Mouse (Mus musculus) testis, adult 10 weeks (tissue): Measurements from ENCODE around the gene Evi5l. TPM values are rescaled to one million over a fixed set of nuclear protein-coding genes. Genes with fewer than 3 reads are reported as not detected.

Experiments
- polyA plus RNA-seq: library from polyadenylated mRNA; stranded (reverse); fragments of 350-450 nt; fragmentation: Illumina TruSeq; extraction: RNeasy Lipid Tissue Mini Kit (QIAGEN cat#74804); gene quantifications from one replicate; pipeline ENCODE4 v1.2.3, GENCODE M21; 2014; ENCODE audit warnings: low read depth, low replicate concordance

Evi5l gene
- polyA plus RNA-seq, result 19.4 TPM

GRCm38 (mm10) chr8:4165852-4166751 is at the start of gene Evi5l:
Gene Evi5l, plus strand, starts transcription at chr8:4166567.

GRCm38 (mm10) chr8:4133798-4134197 is 32.6 kb upstream of the Evi5l start, which contains the start of gene Cd209g:
Gene Cd209g, plus strand, starts transcription at chr8:4134098.

GRCm38 (mm10) chr8:4216791-4217621 is 50.6 kb downstream of the Evi5l start, which contains the start of gene Prr36:
Gene Prr36, minus strand, starts transcription at chr8:4217459.

GRCm38 (mm10) chr8:4226739-4227347 is 60.5 kb downstream of the Evi5l start, which contains the start of gene Lrrc8e:
Gene Lrrc8e, plus strand, starts transcription at chr8:4226827.

GRCm38 (mm10) chr8:4238434-4239192 is 72.2 kb downstream of the Evi5l start, which contains the start of the genes Map2k7 and Gm49320:
Gene Map2k7, plus strand, starts transcription at chr8:4238740.
Gene Gm49320, plus strand, starts transcription at chr8:4238865.

GRCm38 (mm10) chr8:4247951-4248540 is 81.7 kb downstream of the Evi5l start, which contains the start of gene Tgfbr3l:
Gene Tgfbr3l, plus strand, starts transcription at chr8:4248214.

GRCm38 (mm10) chr8:4252934-4253841 is 86.8 kb downstream of the Evi5l start, which contains the start of gene Snapc2:
Gene Snapc2, plus strand, starts transcription at chr8:4253080.

GRCm38 (mm10) chr8:4259125-4259804 is 92.9 kb downstream of the Evi5l start, which contains the start of gene Ctxn1:
Gene Ctxn1, minus strand, starts transcription at chr8:4259274.

Other genes starting within 250 kb of the Evi5l start
- not detected for gene Cd209b, start 239.7 kb upstream of the Evi5l start, polyA plus RNA-seq
- gene Cd209c, start 211.8 kb upstream of the Evi5l start, polyA plus RNA-seq, result 0.90 TPM
- gene Cd209f, start 60.7 kb upstream of the Evi5l start, polyA plus RNA-seq, result 0.57 TPM
- not detected for gene Cd209g, start 32.5 kb upstream of the Evi5l start, polyA plus RNA-seq
- 0.07 TPM for gene Prr36, start 50.9 kb downstream of the Evi5l start, polyA plus RNA-seq
- gene Lrrc8e, start 60.3 kb downstream of the Evi5l start, polyA plus RNA-seq, result 0.10 TPM
- gene Map2k7, start 72.2 kb downstream of the Evi5l start, polyA plus RNA-seq, result 25.7 TPM
- gene Gm49320, start 72.3 kb downstream of the Evi5l start, polyA plus RNA-seq, result 0.60 TPM
- 6.6 TPM for gene Tgfbr3l, start 81.6 kb downstream of the Evi5l start, polyA plus RNA-seq
- 2.1 TPM for gene Snapc2, start 86.5 kb downstream of the Evi5l start, polyA plus RNA-seq
- gene Ctxn1, start 92.7 kb downstream of the Evi5l start, polyA plus RNA-seq, result 5.3 TPM
- 105 TPM for gene Timm44, start 109.3 kb downstream of the Evi5l start, polyA plus RNA-seq
- gene Ccl25, start 158.6 kb downstream of the Evi5l start, polyA plus RNA-seq, result 23.5 TPM
- gene Elavl1, start 158.8 kb downstream of the Evi5l start, polyA plus RNA-seq, result 35.2 TPM